Mouse (Mus musculus) embryonic facial prominence, embryonic 10.5 days (tissue): ENCODE measurements around the gene P2ry14. TPM values are rescaled to one million over a fixed set of nuclear protein-coding genes. Genes with fewer than 3 reads are reported as not detected.
A peak's percentile ranks its signal among the peaks of the same experiment; 100 is the strongest.
"Not testable (repeated sequence)": the region's sequence is repeated elsewhere in the genome, so short reads cannot be mapped to it uniquely, and the experiment has no call there.

Experiments used
- DNase-seq: peaks from one replicate; pipeline ENCODE4 v3.0.0-alpha.2; 2017; ENCODE audit warnings: low spot score
- H3K27ac ChIP-seq: fragments of 300-500 bp; sonication (generic); replicated peaks from 2 replicates; pipeline ENCODE4 v1.5.1; 2016; ENCODE audit warnings: mild to moderate bottlenecking
- H3K27me3 ChIP-seq: fragments of 300-500 bp; sonication (generic); replicated peaks from 2 replicates; pipeline ENCODE4 v1.6.1; 2016; ENCODE audit warnings: low read depth, mild to moderate bottlenecking; ENCODE audit not compliant: poor library complexity, severe bottlenecking
- H3K36me3 ChIP-seq: fragments of 300-500 bp; sonication (generic); replicated peaks from 2 replicates; pipeline ENCODE4 v1.6.1; 2016; ENCODE audit warnings: mild to moderate bottlenecking, moderate library complexity
- H3K4me1 ChIP-seq: fragments of 300-500 bp; sonication (generic); 2 replicates; pipeline ENCODE4 v1.6.1; 2016
- H3K4me3 ChIP-seq: fragments of 300-500 bp; sonication (generic); 2 replicates; pipeline ENCODE4 v1.5.1; 2016; ENCODE audit warnings: mild to moderate bottlenecking, moderate library complexity
- H3K9me3 ChIP-seq: fragments of 300-500 bp; sonication (generic); 2 replicates; pipeline ENCODE4 v1.6.1; 2016; ENCODE audit warnings: mild to moderate bottlenecking
- WGBS: fragments of 180-500 bp; shearing (Covaris S2); methylation state at CpG from one replicate; pipeline ENCODE4 v1.1.7; 2016; 5-methylcytosine and 5-hydroxymethylcytosine counted together
- polyA plus RNA-seq: library from polyadenylated mRNA; unstranded; fragments of >200 nt; fragmentation: Nextera tagmentation; extraction: Ambion mirVana; gene quantifications from 2 replicates; pipeline ENCODE4 v1.2.1, GENCODE M21; 2016

P2ry14 gene
- polyA plus RNA-seq, 1 experiment from 2014 or later: 1.8 TPM

GRCm38 (mm10) chr3:59080919-59081318, 72.5 kb downstream of the P2ry14 start:
- DNase-seq: peak; percentile 48
- no peaks in the 10 kb centered on the region for H3K9me3 ChIP-seq
- H3K27ac ChIP-seq: peak overlapping the region; percentile 44
- peaks cover 21% of the 10 kb centered on the region for H3K4me1 ChIP-seq
- H3K27me3 ChIP-seq: no peaks in the 10 kb centered on the region
- H3K36me3 ChIP-seq: no peaks in the 10 kb centered on the region
- peak overlapping the region; percentile 22; the same call in 1 of the 2 replicates for H3K4me3 ChIP-seq
- 11% methylated on average over 7 of the region's 7 CpGs for WGBS

GRCm38 (mm10) chr3:59080293-59080916, 73.0 kb downstream of the P2ry14 start:
- peak overlapping the region; percentile 22; the same call in 1 of the 2 replicates for H3K4me3 ChIP-seq
- H3K27me3 ChIP-seq: no peaks in the 10 kb centered on the region
- no peak overlapping the region for H3K27ac ChIP-seq
- H3K4me1 ChIP-seq: peaks cover 21% of the 10 kb centered on the region
- DNase-seq: peak; percentile 49
- no peaks in the 10 kb centered on the region for H3K36me3 ChIP-seq
- 9% methylated on average over 6 of the region's 6 CpGs for WGBS
- no peaks in the 10 kb centered on the region for H3K9me3 ChIP-seq

GRCm38 (mm10) chr3:59079327-59079726, 74.1 kb downstream of the P2ry14 start:
- Histone ChIP-seq H3K27me3 (no peaks in the 10 kb centered on the region), H3K4me1 (peaks cover 21% of the 10 kb centered on the region), H3K9me3 (no peaks in the 10 kb centered on the region), H3K36me3 (no peaks in the 10 kb centered on the region), H3K27ac (no peak overlapping the region), H3K4me3 (no peak overlapping the region)
- DNase-seq: peak; percentile 57
- WGBS: 42% methylated on average over 4 of the region's 4 CpGs

- Histone ChIP-seq H3K9me3 (no peaks in the 10 kb centered on the region), H3K27ac (no peak overlapping the region), H3K4me3 (no peak overlapping the region), H3K27me3 (no peaks in the 10 kb centered on the region), H3K4me1 (peaks cover 21% of the 10 kb centered on the region), H3K36me3 (no peaks in the 10 kb centered on the region)
- WGBS: 82% methylated on average over 11 of the region's 11 CpGs
- DNase-seq: no peak
Observed at GRCm38 (mm10) chr3:59078585-59078984, 74.8 kb downstream of the P2ry14 start.

- no peak for DNase-seq
- no peaks in the 10 kb centered on the region for H3K27me3 ChIP-seq
- H3K9me3 ChIP-seq: no peaks in the 10 kb centered on the region
- peaks cover 21% of the 10 kb centered on the region for H3K4me1 ChIP-seq
- no peaks in the 10 kb centered on the region for H3K36me3 ChIP-seq
- H3K4me3 ChIP-seq: no peak overlapping the region
- WGBS: 63% methylated on average over 4 of the region's 4 CpGs
- no peak overlapping the region for H3K27ac ChIP-seq
Observed at GRCm38 (mm10) chr3:59077278-59077677, 76.1 kb downstream of the P2ry14 start.

- WGBS: 91% methylated on average over 1 of the region's 1 CpGs
- not testable (repeated sequence) for H3K9me3 ChIP-seq
Observed at GRCm38 (mm10) chr3:59069071-59069470, 84.3 kb downstream of the P2ry14 start.

GRCm38 (mm10) chr3:59066558-59067294, 86.7 kb downstream of the P2ry14 start:
- Histone ChIP-seq H3K27me3 (no peaks in the 10 kb centered on the region), H3K27ac (no peak overlapping the region), H3K4me1 (0 out of 2 replicates have a peak, but pooled peaks cover 2% of the 10 kb centered on the region), H3K36me3 (no peaks in the 10 kb centered on the region), H3K9me3 (no peaks in the 10 kb centered on the region), H3K4me3 (no peak overlapping the region)
- no peak for DNase-seq
- WGBS: 80% methylated on average over 8 of the region's 8 CpGs

More at GRCm38 (mm10) chr3:59069071-59069470, 84.3 kb downstream of the P2ry14 start:
- not testable (repeated sequence) for H3K4me3 ChIP-seq, DNase-seq, H3K27ac ChIP-seq, H3K36me3 ChIP-seq, H3K4me1 ChIP-seq, H3K27me3 ChIP-seq

GRCm38 (mm10) chr3:59065937-59066336, 87.5 kb downstream of the P2ry14 start:
- no peaks in the 10 kb centered on the region for H3K36me3 ChIP-seq
- no peaks in the 10 kb centered on the region for H3K9me3 ChIP-seq
- DNase-seq: no peak
- 87% methylated on average over 3 of the region's 3 CpGs for WGBS
- H3K27me3 ChIP-seq: no peaks in the 10 kb centered on the region
- no peak overlapping the region for H3K27ac ChIP-seq
- no peak overlapping the region for H3K4me3 ChIP-seq
- H3K4me1 ChIP-seq: 0 out of 2 replicates have a peak, but pooled peaks cover 2% of the 10 kb centered on the region

Other genes with a start within 250 kb of the P2ry14 start
- 2.0 and 2.6 TPM in 2 replicates for gene Med12l, start 147.8 kb downstream of the P2ry14 start, polyA plus RNA-seq
- gene Gpr171, start 51.8 kb downstream of the P2ry14 start, polyA plus RNA-seq: 1.1 TPM in 2 replicates
- 0.28 and 0.31 TPM in 2 replicates for gene Gpr87, start 41.5 kb upstream of the P2ry14 start, polyA plus RNA-seq
- gene P2ry13, start 57.3 kb upstream of the P2ry14 start, polyA plus RNA-seq: 0.30 and 0.47 TPM in 2 replicates
- 0.65 and 1.0 TPM in 2 replicates for gene P2ry12, start 109.3 kb upstream of the P2ry14 start, polyA plus RNA-seq
- 4.6 and 5.7 TPM in 2 replicates for gene Igsf10, start 190.8 kb upstream of the P2ry14 start, polyA plus RNA-seq